Mouse (Mus musculus) erythroblast, embryonic 14.5 days (primary cell): ENCODE results near the gene Fgfr3.

Experiments used
- GATA1 ChIP-seq: IDR thresholded peaks from 2 replicates; pipeline ENCODE4 v1.6.1; 2012; ENCODE audit warnings: low read length, inconsistent platforms, mixed read lengths
- TAL1 ChIP-seq: IDR thresholded peaks from 3 replicates; pipeline ENCODE4 v1.6.1; 2012; ENCODE audit warnings: low read length, inconsistent platforms, mixed read lengths

- TF ChIP-seq GATA1 (no peak), TAL1 (no peak)
Observed at GRCm38 (mm10) chr5:33715182-33715581, 6.3 kb upstream of the Fgfr3 start.
